In the genomic region with DNA sequence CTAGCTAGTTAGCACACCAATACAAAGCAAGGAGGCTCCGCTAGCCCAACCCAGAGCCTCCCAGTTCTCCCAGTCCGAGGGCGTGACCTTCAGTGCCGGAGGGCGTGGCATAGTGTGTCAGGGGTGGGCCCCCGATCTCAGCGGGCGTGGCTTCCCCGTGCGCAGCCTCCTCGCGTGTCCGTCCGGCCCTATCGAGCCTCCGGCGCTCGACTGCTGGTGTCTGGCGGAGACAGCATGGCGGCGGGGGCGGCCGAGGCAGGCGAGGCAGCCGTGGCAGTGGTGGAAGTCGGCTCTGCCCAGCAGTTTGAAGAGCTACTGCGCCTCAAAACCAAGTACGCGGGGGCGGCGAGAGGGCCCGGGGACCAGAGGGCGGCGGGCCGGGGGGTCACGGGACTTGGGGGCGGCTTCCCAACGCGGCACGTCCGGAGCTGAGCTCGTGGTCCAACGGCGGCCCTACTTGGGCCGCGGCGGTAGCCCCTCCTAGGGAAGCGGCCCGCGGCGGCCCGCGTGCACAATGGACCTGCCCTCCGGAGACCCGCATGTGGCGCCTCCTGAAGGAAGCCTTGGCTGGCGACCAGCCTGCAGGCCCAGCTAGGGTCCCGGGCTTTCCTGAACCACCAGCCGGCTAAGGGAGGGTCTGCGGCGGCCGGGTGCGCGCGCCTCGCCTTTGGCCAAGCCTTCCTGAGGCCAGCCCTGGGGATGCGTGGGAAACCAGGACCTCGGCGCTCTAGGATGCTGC, we compare ENCODE assay signal across 8 mouse cellular contexts. TPM values are rescaled to one million over a fixed set of nuclear protein-coding genes. Genes with fewer than 3 reads are reported as not detected.
DNase-seq lines count a peak whose midpoint lies in the region; ATAC-seq lines count a peak whose summit lies in the region.

A gene (plus strand): TSS at position 175 of the 739 bp plus-strand sequence.

- DNase-seq in adrenal gland, adult (ENCODE audit: inconsistent age in 2 of 2, low spot score in 1 of 2), result peak; percentile 98 to 99
- DNase-seq in embryo, embryonic 10.5 days (ENCODE audit: low spot score), result peak; percentile 97
- DNase-seq in gastrocnemius, postnatal 14 days, result peak; percentile 97
- DNase-seq in left cerebral cortex, postnatal 10 days (ENCODE audit: extremely low spot score in 1 of 2, low spot score in 2 of 2), result peak; percentile 88 to 96
- DNase-seq in right cerebral cortex, postnatal 25 days, result peak; percentile 96
- DNase-seq in urinary bladder, postnatal 4 days (ENCODE audit: low spot score in 2 of 2), result peak; percentile 92 to 93

- ATAC-seq in inflammation-experienced regulatory T-cells, adult 6 months, result peak; percentile 98
- peak; percentile 99 for ATAC-seq in megakaryocyte-erythroid progenitor cell, adult 5-6 weeks (replicated peaks; ENCODE audit: low FRiP score, low TSS enrichment, poor library complexity, severe bottlenecking)

- intact Hi-C loops in gastrocnemius, postnatal 14 days (cut with DNase I; ENCODE audit: low total_unique reads), result no loop called here
- intact Hi-C loops in left cerebral cortex, postnatal 10 days (cut with DNase I), result loop anchor here (2.0 kb wide), 1 partner anchor 27 kb away; a partner anchor contains a TSS

RNA-seq across cellular contexts. Expression of the gene that starts here (rescaled TPM):
- total RNA-seq in gastrocnemius, postnatal 14 days (2021), result 10 to 100 TPM; 83.3 to 90.5 TPM
- 100 to 1,000 TPM in 2 of 3 experiments, 10 to 100 TPM in 1; 98.5 to 137 (median 126) TPM for polyA plus RNA-seq in inflammation-experienced regulatory T-cells, adult 6 months (2017; shearing (Covaris generic))
- 100 to 1,000 TPM; 128 to 143 TPM for total RNA-seq in left cerebral cortex, postnatal 10 days (2021)
- total RNA-seq in megakaryocyte-erythroid progenitor cell, adult 5-6 weeks (2014; fragmentation: Nextera tagmentation), result 139 and 143 TPM in 2 replicates
- total RNA-seq in megakaryocyte-erythroid progenitor cell, adult 5-6 weeks (2017), result 194 and 229 TPM in 2 replicates

Comparison
In these comparisons a context has a peak if more than half of its experiments do, and no peak if none do; other contexts are left out.
1. Peak in every context shown above with its lines: DNase-seq and ATAC-seq.